Mouse (Mus musculus): ENCODE data around the gene Eml4.

DNA sequence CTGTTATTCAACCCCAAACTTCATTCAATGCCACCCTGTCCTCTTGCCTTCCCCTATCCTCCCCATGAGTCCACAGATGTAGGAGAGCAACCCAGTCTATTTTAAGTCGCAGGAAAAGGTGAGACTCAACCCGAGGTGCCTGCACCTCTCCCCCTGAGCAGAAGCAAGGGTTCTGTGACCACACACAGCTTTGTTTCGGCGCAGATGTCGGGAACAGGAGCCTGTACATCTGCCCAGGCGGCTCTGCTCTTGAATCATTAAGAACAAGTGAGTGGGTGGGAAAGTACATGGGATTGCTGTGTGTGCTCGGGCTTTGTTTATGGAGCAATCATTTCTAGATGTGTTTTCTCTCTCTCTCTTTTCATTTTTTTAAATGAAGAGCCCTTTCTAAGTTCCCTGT, 174.0 kb downstream of the Eml4 start:
- no peak for TF ChIP-seq GATA1 (IDR thresholded peaks at IDR 0.05; ENCODE audit: low read length)
- no peak for TF ChIP-seq TAL1 (IDR thresholded peaks at IDR 0.05; ENCODE audit: low read length)

All from erythroblast, embryonic 14.5 days (primary cell).